Mouse (Mus musculus) layer of hippocampus, adult 2 months (tissue): ENCODE data around the gene Olfr118. TPM values are rescaled to one million over a fixed set of nuclear protein-coding genes. Genes with fewer than 3 reads are reported as not detected.
"Not testable (repeated sequence)": the region's sequence is repeated elsewhere in the genome, so short reads cannot be mapped to it uniquely, and the experiment has no call there.

Experiments used
- DNase-seq, 2 experiments: peaks; one replicate each; pipeline ENCODE4 v3.0.0; 2022; ENCODE audit warnings: low spot score in 2 of 2
- H3K27ac ChIP-seq: fragments of 200-600 bp; 2 replicates; pipeline ENCODE4 v1.8.1; 2022
- H3K4me3 ChIP-seq: fragments of 200-600 bp; 2 replicates; pipeline ENCODE4 v1.8.1; 2022; ENCODE audit warnings: mild to moderate bottlenecking
- CTCF ChIP-seq: fragments of 200-600 bp; conservative IDR thresholded peaks from 2 replicates; pipeline ENCODE4 v1.8.1; 2022; ENCODE audit warnings: antibody characterized with exemption, mild to moderate bottlenecking, moderate library complexity
- long read RNA-seq, 2 experiments: library from polyadenylated mRNA; stranded (forward); transcript quantifications; one replicate each; pipeline ENCODE4 v2.0.0; 2021; ENCODE audit warnings: borderline mapping rate in 2 of 2
- total RNA-seq, 2 experiments: library from RNA; stranded (reverse); gene quantifications; 2 replicates each; pipeline ENCODE4 v1.2.3; 2021

Olfr118 gene
- not detected for total RNA-seq
- long read RNA-seq, experiment 1: 0 reads
- long read RNA-seq, experiment 2: 0 reads

DNA sequence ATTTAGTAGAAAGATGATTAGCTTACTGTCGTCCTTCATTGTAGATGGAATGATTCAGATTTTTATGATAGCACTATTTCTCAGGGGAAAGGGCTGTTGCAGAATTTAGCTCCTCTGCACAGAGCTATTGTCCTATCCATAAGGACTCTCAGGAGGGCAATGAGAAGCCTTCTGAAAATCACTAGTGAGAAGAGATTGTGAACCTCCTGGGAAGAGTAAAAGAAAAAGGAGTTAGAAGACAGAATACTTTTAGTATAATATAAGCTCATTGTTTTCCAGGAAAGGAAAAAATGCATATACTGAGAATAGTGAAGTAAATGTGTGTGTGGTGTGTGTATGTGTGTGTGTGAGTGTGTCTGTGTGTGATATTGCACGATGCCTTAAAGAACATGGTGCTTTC lies at the start of gene Olfr118:
Gene Olfr118, plus strand, starts transcription at position 301 of the 400 bp plus-strand sequence.
- no peak for DNase-seq
- no peak within 1 kb of the TSS for H3K4me3 ChIP-seq
- TF ChIP-seq CTCF: no peak
- no peak within 1 kb of the TSS for H3K27ac ChIP-seq

DNA sequence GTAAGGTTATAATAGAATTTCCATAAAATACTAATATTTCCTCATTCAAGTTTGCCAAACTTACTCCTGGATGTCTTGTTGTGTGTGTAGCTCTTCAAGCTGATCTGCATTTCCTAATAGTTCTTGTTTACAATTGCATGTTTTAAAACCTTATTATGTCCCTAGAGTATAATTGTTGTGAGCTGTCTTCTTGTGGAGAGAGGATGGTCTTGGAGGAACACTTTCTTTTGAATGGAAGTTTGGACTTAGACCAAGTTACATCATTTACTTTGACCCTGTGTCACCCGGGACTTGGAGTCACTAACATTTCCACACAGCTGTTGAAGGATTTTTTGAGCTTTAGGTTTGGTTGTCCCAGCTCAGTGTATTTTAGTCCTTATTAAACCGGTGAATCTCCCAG lies 39.8 kb upstream of the Olfr118 start, which contains the start of the genes Olfr115 and Olfr116:
Gene Olfr115, minus strand, starts transcription at position 101 of the 400 bp plus-strand sequence.
Gene Olfr116, minus strand, starts transcription at position 191 of the 400 bp plus-strand sequence.
- DNase-seq: no peak
- no peak within 1 kb of the TSS for H3K4me3 ChIP-seq
- no peak within 1 kb of the TSS for H3K27ac ChIP-seq
- no peak for TF ChIP-seq CTCF

DNA sequence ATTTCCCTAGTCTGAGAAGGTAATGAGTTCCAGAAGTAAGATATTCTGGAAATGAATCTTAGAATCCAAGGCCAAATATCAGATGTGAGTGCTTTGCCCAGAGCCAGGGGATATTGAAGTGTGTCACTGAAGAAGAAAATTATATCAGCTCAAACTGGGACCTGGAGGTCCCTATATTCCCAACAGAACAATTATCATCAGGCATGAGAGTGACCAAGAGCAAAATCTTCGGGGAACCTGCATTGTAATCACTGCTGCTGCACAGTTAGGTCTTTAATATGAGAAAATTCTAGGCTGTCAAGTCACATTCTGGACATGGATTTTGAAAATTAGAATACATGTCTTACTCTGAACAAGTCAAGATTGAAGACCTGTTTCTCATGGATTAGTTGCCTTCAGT lies 3.1 kb upstream of the Olfr118 start, which contains the start of gene Olfr117:
Gene Olfr117, minus strand, starts transcription at position 101 of the 400 bp plus-strand sequence.
- no peak within 1 kb of the TSS for H3K4me3 ChIP-seq
- no peak for DNase-seq
- no peak for TF ChIP-seq CTCF
- H3K27ac ChIP-seq: no peak within 1 kb of the TSS

DNA sequence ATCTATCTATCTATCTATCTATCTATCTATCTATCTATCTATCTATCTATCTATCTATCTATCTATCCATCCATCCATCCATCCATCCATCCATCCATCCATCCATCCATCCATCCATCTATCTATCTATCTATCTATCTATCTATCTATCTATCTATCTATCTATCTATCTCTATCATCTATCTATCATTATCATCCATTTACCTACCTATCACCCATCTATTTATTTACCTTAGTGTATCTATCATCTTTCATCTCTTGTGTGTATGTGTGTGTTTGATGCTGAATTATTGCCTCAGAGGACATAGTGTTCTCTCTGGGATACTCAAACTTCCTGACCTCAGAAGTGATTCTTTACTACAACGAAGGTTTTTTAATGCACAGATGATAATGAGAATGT lies 29.5 kb downstream of the Olfr118 start, which contains the start of gene Olfr119:
Gene Olfr119, plus strand, starts transcription at position 301 of the 400 bp plus-strand sequence.
- not testable (repeated sequence) for DNase-seq, H3K27ac ChIP-seq, H3K4me3 ChIP-seq

DNA sequence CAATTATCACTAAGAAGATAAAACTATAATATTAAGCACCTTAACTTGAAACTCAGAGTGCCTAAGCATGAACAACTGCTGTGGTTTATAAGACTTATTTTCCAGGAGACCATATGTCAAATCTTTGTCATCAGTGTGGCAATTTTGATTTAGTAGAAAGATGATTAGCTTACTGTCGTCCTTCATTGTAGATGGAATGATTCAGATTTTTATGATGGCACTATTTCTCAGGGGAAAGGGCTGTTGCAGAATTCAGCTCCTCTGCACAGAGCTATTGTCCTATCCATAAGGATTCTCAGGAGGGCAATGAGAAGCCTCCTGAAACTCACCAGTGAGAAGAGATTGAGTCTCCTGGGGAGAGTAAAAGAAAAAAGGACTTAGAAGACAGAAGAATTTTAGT lies 54.7 kb downstream of the Olfr118 start, which contains the start of gene Olfr120:
Gene Olfr120, plus strand, starts transcription at position 301 of the 400 bp plus-strand sequence.
- no peak for DNase-seq
- no peak within 1 kb of the TSS for H3K4me3 ChIP-seq
- no peak for TF ChIP-seq CTCF
- no peak within 1 kb of the TSS for H3K27ac ChIP-seq

Other genes with a start within 250 kb of the Olfr118 start
- gene Olfr108, start 221.5 kb upstream of the Olfr118 start, total RNA-seq: not detected
- gene Olfr109, start 208.1 kb upstream of the Olfr118 start, total RNA-seq: not detected
- not detected for gene H2-M2, start 183.4 kb upstream of the Olfr118 start, total RNA-seq
- not detected for gene Olfr110, start 174.5 kb upstream of the Olfr118 start, total RNA-seq
- not detected for gene Olfr111, start 159.0 kb upstream of the Olfr118 start, total RNA-seq
- gene Olfr112, start 97.5 kb upstream of the Olfr118 start, total RNA-seq: not detected
- gene Olfr113, start 89.3 kb upstream of the Olfr118 start, total RNA-seq: not detected
- gene Olfr114, start 74.2 kb upstream of the Olfr118 start, total RNA-seq: not detected
- gene Olfr115, start 39.9 kb upstream of the Olfr118 start, total RNA-seq: not detected
- gene Olfr116, start 39.8 kb upstream of the Olfr118 start, total RNA-seq: not detected
- not detected for gene Olfr117, start 3.2 kb upstream of the Olfr118 start, total RNA-seq
- not detected for gene Olfr119, start 29.6 kb downstream of the Olfr118 start, total RNA-seq
- gene Olfr120, start 54.8 kb downstream of the Olfr118 start, total RNA-seq: not detected
- gene Olfr121, start 81.9 kb downstream of the Olfr118 start, total RNA-seq: not detected
- gene Olfr122, start 101.6 kb downstream of the Olfr118 start, total RNA-seq: not detected
- not detected for gene Olfr123, start 126.5 kb downstream of the Olfr118 start, total RNA-seq
- not detected for gene Olfr124, start 132.9 kb downstream of the Olfr118 start, total RNA-seq
- not detected for gene Olfr125, start 166.0 kb downstream of the Olfr118 start, total RNA-seq
- gene Olfr126, start 180.5 kb downstream of the Olfr118 start, total RNA-seq: not detected
- not detected for gene Olfr127, start 233.4 kb downstream of the Olfr118 start, total RNA-seq